Mouse (Mus musculus) brain, embryonic 14.5 days (tissue): Measurements from ENCODE around the gene Tmprss7.

ENCODE experiments used
- CTCF ChIP-seq: fragments of 200-500 bp; IDR thresholded peaks from 2 replicates; pipeline ENCODE4 v1.5.1; 2012; ENCODE audit warnings: inconsistent platforms, mild to moderate bottlenecking, moderate library complexity, borderline replicate concordance; ENCODE audit not compliant: insufficient read depth, insufficient read length; ENCODE audit errors: extremely low read depth
- POLR2A ChIP-seq: fragments of 200-500 bp; IDR thresholded peaks from 2 replicates; pipeline ENCODE4 v1.6.1; 2012; ENCODE audit warnings: mild to moderate bottlenecking, inconsistent platforms, borderline replicate concordance; ENCODE audit not compliant: poor library complexity, insufficient read depth, insufficient read length, severe bottlenecking; ENCODE audit errors: extremely low read depth

DNA sequence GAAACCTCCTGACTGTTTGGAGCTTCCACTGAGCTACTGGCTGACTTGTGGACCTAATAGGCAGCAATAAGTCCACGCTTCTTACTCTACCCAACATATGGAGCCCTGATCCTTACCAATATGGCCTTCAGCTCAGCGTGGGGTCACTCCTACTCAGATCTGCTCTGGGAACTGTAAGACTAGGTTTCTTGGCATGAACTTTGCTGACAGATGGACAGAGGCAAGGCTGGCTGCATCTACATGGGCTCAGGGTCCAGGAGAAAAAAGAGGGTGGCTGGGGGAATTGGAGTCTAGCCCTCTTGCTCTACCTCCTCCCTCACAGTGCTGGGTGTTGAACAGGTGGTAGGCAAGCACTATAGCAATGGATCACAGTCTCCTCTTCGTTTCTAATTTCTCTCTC is 6.6 kb downstream of the Tmprss7 start:
- no peak for TF ChIP-seq CTCF
- TF ChIP-seq POLR2A: no peak
